Mouse (Mus musculus) lung, embryonic 14.5 days (tissue): ENCODE measurements at regions not wholly inside any gene's neighbourhood (a gene's known extent, or its start where the extent isn't known, plus 50 kb on each side); places are given as distances from the start of the nearest gene placed in this dataset.

Experiments used
- ATAC-seq: fragments of 200-750 bp; cut with Nextera tagmentation; 2 replicates; pipeline ENCODE4 v1.8.0; 2017; ENCODE audit warnings: mild to moderate bottlenecking, moderate TSS enrichment, moderate library complexity; ENCODE audit not compliant: insufficient read depth
- DNase-seq: peaks from one replicate; pipeline ENCODE4 v3.0.0-alpha.2; 2015
- H3K27ac ChIP-seq: fragments of 300-500 bp; sonication (generic); 2 replicates; pipeline ENCODE4 v1.5.1; 2014; ENCODE audit warnings: low read depth, mild to moderate bottlenecking, moderate library complexity
- H3K27me3 ChIP-seq: fragments of 300-500 bp; sonication (generic); 2 replicates; pipeline ENCODE4 v1.6.1; 2014; ENCODE audit warnings: low read length, control low read depth; ENCODE audit not compliant: insufficient read depth
- H3K36me3 ChIP-seq: fragments of 300-500 bp; sonication (generic); 2 replicates; pipeline ENCODE4 v1.6.1; 2014; ENCODE audit warnings: control low read depth; ENCODE audit not compliant: insufficient read depth
- H3K4me1 ChIP-seq: fragments of 300-500 bp; sonication (generic); 2 replicates; pipeline ENCODE4 v1.6.1; 2014; ENCODE audit warnings: antibody characterized with exemption, control low read depth; ENCODE audit not compliant: insufficient read depth
- H3K4me2 ChIP-seq: fragments of 300-500 bp; sonication (generic); 2 replicates; pipeline ENCODE4 v1.6.1; 2014; ENCODE audit warnings: mild to moderate bottlenecking
- H3K4me3 ChIP-seq: fragments of 300-500 bp; sonication (generic); 2 replicates; pipeline ENCODE4 v1.5.1; 2014; ENCODE audit warnings: low read depth, low read length
- H3K9ac ChIP-seq: fragments of 300-500 bp; sonication (generic); 2 replicates; pipeline ENCODE4 v1.6.1; 2014
- H3K9me3 ChIP-seq: fragments of 300-500 bp; sonication (generic); 2 replicates; pipeline ENCODE4 v1.6.1; 2016; ENCODE audit warnings: low read depth, low read length, control low read depth
- CTCF ChIP-seq: IDR thresholded peaks from 2 replicates; pipeline ENCODE4 v1.5.1; 2016; ENCODE audit warnings: antibody characterized with exemption, low read depth
- WGBS: fragments of 180-500 bp; shearing (Covaris S2); extraction: QIAGEN DNeasy Blood & Tissue Kit; methylation state at CpG from one replicate; pipeline ENCODE4 v1.1.7; 2014; 5-methylcytosine and 5-hydroxymethylcytosine counted together

- ATAC-seq (no peak), DNase-seq (no peak)
- Histone ChIP-seq H3K36me3 (no peaks in the 10 kb centered on the region), H3K4me3 (no peak overlapping the region), H3K9ac (no peak overlapping the region), H3K9me3 (no peaks in the 10 kb centered on the region), H3K4me2 (no peak overlapping the region), H3K27ac (no peak overlapping the region), H3K27me3 (no peaks in the 10 kb centered on the region), H3K4me1 (no peaks in the 10 kb centered on the region)
- WGBS, result 79% methylated on average over 4 of the region's 4 CpGs
- no peak for TF ChIP-seq CTCF
These were observed 109.8 kb upstream of the Iqcj start for GRCm38 (mm10) chr3:67782177-67782576.

- no peaks in the 10 kb centered on the region for H3K27me3 ChIP-seq
- H3K4me2 ChIP-seq, result no peak overlapping the region
- H3K27ac ChIP-seq, result no peak overlapping the region
- H3K4me3 ChIP-seq, result no peak overlapping the region
- WGBS, result 77% methylated on average over 9 of the region's 9 CpGs
- H3K9me3 ChIP-seq, result no peaks in the 10 kb centered on the region
- H3K9ac ChIP-seq, result no peak overlapping the region
- DNase-seq, result no peak
- no peak for ATAC-seq
- H3K4me1 ChIP-seq, result no peaks in the 10 kb centered on the region
- H3K36me3 ChIP-seq, result no peaks in the 10 kb centered on the region
- TF ChIP-seq CTCF, result no peak
These were observed 85.0 kb upstream of the Iqcj start for GRCm38 (mm10) chr3:67806847-67807601.

- ATAC-seq, result no peak
- H3K36me3 ChIP-seq, result no peaks in the 10 kb centered on the region
- H3K9me3 ChIP-seq, result no peaks in the 10 kb centered on the region
- 66% methylated on average over 2 of the region's 2 CpGs for WGBS
- TF ChIP-seq CTCF, result no peak
- no peak for DNase-seq
- H3K4me2 ChIP-seq, result no peak overlapping the region
- no peaks in the 10 kb centered on the region for H3K4me1 ChIP-seq
- H3K27ac ChIP-seq, result no peak overlapping the region
- no peak overlapping the region for H3K4me3 ChIP-seq
- H3K27me3 ChIP-seq, result no peaks in the 10 kb centered on the region
- H3K9ac ChIP-seq, result no peak overlapping the region
These were observed 63.9 kb upstream of the Iqcj start for GRCm38 (mm10) chr3:67828156-67828555.

- no peak overlapping the region for H3K9ac ChIP-seq
- ATAC-seq (peak; percentile 75; the same call in 1 of the 2 replicates), DNase-seq (peak; percentile 71)
- no peaks in the 10 kb centered on the region for H3K9me3 ChIP-seq
- no peaks in the 10 kb centered on the region for H3K27me3 ChIP-seq
- 13% methylated on average over 4 of the region's 4 CpGs for WGBS
- no peaks in the 10 kb centered on the region for H3K36me3 ChIP-seq
- H3K4me2 ChIP-seq, result no peak overlapping the region
- no peaks in the 10 kb centered on the region for H3K4me1 ChIP-seq
- no peak for TF ChIP-seq CTCF
- H3K27ac ChIP-seq, result no peak overlapping the region
- H3K4me3 ChIP-seq, result no peak overlapping the region
These were observed 58.9 kb upstream of the Iqcj start for GRCm38 (mm10) chr3:67833041-67833663.
